Mouse (Mus musculus) intestine, embryonic 15.5 days (tissue): ENCODE data around the gene Npl. TPM values are rescaled to one million over a fixed set of nuclear protein-coding genes. Genes with fewer than 3 reads are reported as not detected.
"Not testable (repeated sequence)": the region's sequence is repeated elsewhere in the genome, so short reads cannot be mapped to it uniquely, and the experiment has no call there.

Experiments
- ATAC-seq: fragments of 200-750 bp; cut with Nextera tagmentation; 2 replicates; pipeline ENCODE4 v1.8.0; 2017; ENCODE audit warnings: moderate TSS enrichment, moderate library complexity
- H3K27ac ChIP-seq: fragments of 300-500 bp; sonication (generic); 2 replicates; pipeline ENCODE4 v1.5.1; 2015; ENCODE audit warnings: mild to moderate bottlenecking, inconsistent platforms
- H3K27me3 ChIP-seq: fragments of 300-500 bp; sonication (generic); replicated peaks from 2 replicates; pipeline ENCODE4 v1.6.1; 2015; ENCODE audit warnings: inconsistent platforms
- H3K36me3 ChIP-seq: fragments of 300-500 bp; sonication (generic); 2 replicates; pipeline ENCODE4 v1.6.1; 2015; ENCODE audit warnings: inconsistent platforms
- H3K4me1 ChIP-seq: fragments of 300-500 bp; sonication (generic); replicated peaks from 2 replicates; pipeline ENCODE4 v1.6.1; 2015; ENCODE audit warnings: inconsistent platforms
- H3K4me2 ChIP-seq: fragments of 300-500 bp; sonication (generic); replicated peaks from 2 replicates; pipeline ENCODE4 v1.6.1; 2015; ENCODE audit warnings: mild to moderate bottlenecking, inconsistent platforms
- H3K4me3 ChIP-seq: fragments of 300-500 bp; sonication (generic); replicated peaks from 2 replicates; pipeline ENCODE4 v1.5.1; 2015; ENCODE audit warnings: inconsistent platforms
- H3K9ac ChIP-seq: fragments of 300-500 bp; sonication (generic); 2 replicates; pipeline ENCODE4 v1.6.1; 2015; ENCODE audit warnings: inconsistent platforms
- H3K9me3 ChIP-seq: fragments of 300-500 bp; sonication (generic); 2 replicates; pipeline ENCODE4 v1.6.1; 2016; ENCODE audit warnings: inconsistent platforms
- WGBS: fragments of 180-500 bp; shearing (Covaris S2); methylation state at CpG from one replicate; pipeline ENCODE4 v1.1.7; 2015; 5-methylcytosine and 5-hydroxymethylcytosine counted together
- polyA plus RNA-seq: library from polyadenylated mRNA; unstranded; fragments of >200 nt; fragmentation: Nextera tagmentation; extraction: Ambion mirVana; gene quantifications from 2 replicates; pipeline ENCODE4 v1.2.1, GENCODE M21; 2015

Gene Npl
- polyA plus RNA-seq, 1 experiment from 2014 or later: 78.8 TPM

- Histone ChIP-seq H3K36me3 (no peaks in the 10 kb centered on the region), H3K4me1 (0 out of 2 replicates have a peak, but pooled peaks cover 10% of the 10 kb centered on the region), H3K27ac (no peak overlapping the region), H3K4me2 (no peak overlapping the region), H3K9me3 (no peaks in the 10 kb centered on the region), H3K4me3 (no peak overlapping the region), H3K27me3 (no peaks in the 10 kb centered on the region), H3K9ac (no peak overlapping the region)
- 67% methylated on average over 9 of the region's 9 CpGs for WGBS
- ATAC-seq: no peak
These were observed 14.2 kb downstream of the Npl start for GRCm38 (mm10) chr1:153535611-153536010.

GRCm38 (mm10) chr1:153532896-153533295 is 16.9 kb downstream of the Npl start:
- H3K4me3 ChIP-seq, H3K4me1 ChIP-seq, H3K9ac ChIP-seq, H3K36me3 ChIP-seq, H3K27me3 ChIP-seq, H3K9me3 ChIP-seq: not testable (repeated sequence)
- H3K4me2 ChIP-seq: peak overlapping the region; percentile 59; the same call in 1 of the 2 replicates
- peak; percentile 37 for ATAC-seq
- H3K27ac ChIP-seq: peak overlapping the region; percentile 61; the same call in 1 of the 2 replicates
- WGBS: 92% methylated on average over 3 of the region's 3 CpGs

GRCm38 (mm10) chr1:153532234-153532841 is 17.5 kb downstream of the Npl start:
- peak overlapping the region; percentile 39 for H3K9ac ChIP-seq
- no peak overlapping the region; the same call in 1 of the 2 replicates for H3K4me3 ChIP-seq

GRCm38 (mm10) chr1:153531677-153532233 is 18.1 kb downstream of the Npl start:
- Histone ChIP-seq H3K27me3 (no peaks in the 10 kb centered on the region), H3K4me1 (0 out of 2 replicates have a peak, but pooled peaks cover 10% of the 10 kb centered on the region), H3K9me3 (no peaks in the 10 kb centered on the region), H3K4me3 (no peak overlapping the region), H3K36me3 (no peaks in the 10 kb centered on the region), H3K9ac (no peak overlapping the region), H3K4me2 (peak overlapping the region; percentile 59), H3K27ac (0 out of 2 replicates have a peak overlapping the region, but pooled peaks have one; percentile 61)
- ATAC-seq: peak; percentile 34; the same call in 1 of the 2 replicates
- 32% methylated on average over 9 of the region's 9 CpGs for WGBS

More at GRCm38 (mm10) chr1:153532234-153532841, 17.5 kb downstream of the Npl start:
- peak overlapping the region; percentile 61 for H3K27ac ChIP-seq
- peak overlapping the region; percentile 59 for H3K4me2 ChIP-seq
- H3K9me3 ChIP-seq: no peaks in the 10 kb centered on the region
- H3K36me3 ChIP-seq: no peaks in the 10 kb centered on the region
- no peaks in the 10 kb centered on the region for H3K27me3 ChIP-seq
- H3K4me1 ChIP-seq: 0 out of 2 replicates have a peak, but pooled peaks cover 10% of the 10 kb centered on the region
- WGBS: 18% methylated on average over 12 of the region's 12 CpGs
- peak; percentile 79 for ATAC-seq

- H3K4me3 ChIP-seq: no peak overlapping the region
- no peak for ATAC-seq
- 42% methylated on average over 3 of the region's 3 CpGs for WGBS
- H3K36me3 ChIP-seq: no peaks in the 10 kb centered on the region
- H3K27ac ChIP-seq: no peak overlapping the region
- no peak overlapping the region for H3K9ac ChIP-seq
- H3K27me3 ChIP-seq: no peaks in the 10 kb centered on the region
- no peaks in the 10 kb centered on the region for H3K9me3 ChIP-seq
- H3K4me1 ChIP-seq: no peaks in the 10 kb centered on the region
- H3K4me2 ChIP-seq: no peak overlapping the region
These were observed 27.7 kb downstream of the Npl start for GRCm38 (mm10) chr1:153522116-153522515.

GRCm38 (mm10) chr1:153515368-153515767 is 34.5 kb downstream of the Npl start:
- Histone ChIP-seq H3K4me1 (no peaks in the 10 kb centered on the region), H3K27me3 (no peaks in the 10 kb centered on the region), H3K9ac (no peak overlapping the region), H3K36me3 (no peaks in the 10 kb centered on the region), H3K4me2 (no peak overlapping the region), H3K27ac (no peak overlapping the region), H3K4me3 (no peak overlapping the region), H3K9me3 (no peaks in the 10 kb centered on the region)
- no peak for ATAC-seq
- WGBS: 84% methylated on average over 12 of the region's 12 CpGs

GRCm38 (mm10) chr1:153510330-153511009 is 39.4 kb downstream of the Npl start:
- 49% methylated on average over 2 of the region's 2 CpGs for WGBS

GRCm38 (mm10) chr1:153509569-153509968 is 40.3 kb downstream of the Npl start:
- H3K36me3 ChIP-seq, H3K4me2 ChIP-seq, H3K4me3 ChIP-seq, H3K4me1 ChIP-seq, H3K27ac ChIP-seq, H3K9me3 ChIP-seq, ATAC-seq, H3K9ac ChIP-seq, H3K27me3 ChIP-seq: not testable (repeated sequence)
- 67% methylated on average over 8 of the region's 8 CpGs for WGBS

More at GRCm38 (mm10) chr1:153510330-153511009, 39.4 kb downstream of the Npl start:
- Histone ChIP-seq H3K27ac (no peak overlapping the region), H3K4me3 (no peak overlapping the region), H3K4me1 (no peaks in the 10 kb centered on the region), H3K36me3 (no peaks in the 10 kb centered on the region), H3K9ac (no peak overlapping the region), H3K27me3 (no peaks in the 10 kb centered on the region), H3K4me2 (no peak overlapping the region), H3K9me3 (no peaks in the 10 kb centered on the region)
- no peak for ATAC-seq

- Histone ChIP-seq H3K27ac (no peak overlapping the region), H3K4me2 (no peak overlapping the region), H3K9ac (no peak overlapping the region), H3K36me3 (no peaks in the 10 kb centered on the region), H3K9me3 (no peaks in the 10 kb centered on the region), H3K27me3 (no peaks in the 10 kb centered on the region), H3K4me3 (no peak overlapping the region), H3K4me1 (no peaks in the 10 kb centered on the region)
- WGBS: 85% methylated on average over 6 of the region's 6 CpGs
- ATAC-seq: no peak
These were observed 40.8 kb downstream of the Npl start for GRCm38 (mm10) chr1:153509012-153509411.

GRCm38 (mm10) chr1:153506266-153506665 is 43.6 kb downstream of the Npl start:
- no peak overlapping the region for H3K27ac ChIP-seq
- WGBS: 84% methylated on average over 6 of the region's 6 CpGs

GRCm38 (mm10) chr1:153501644-153502321 is 48.1 kb downstream of the Npl start:
- Histone ChIP-seq H3K27ac (peak overlapping the region; percentile 42; the same call in 1 of the 2 replicates), H3K4me1 (no peaks in the 10 kb centered on the region), H3K4me3 (no peak overlapping the region), H3K27me3 (no peaks in the 10 kb centered on the region), H3K36me3 (no peaks in the 10 kb centered on the region), H3K9ac (no peak overlapping the region), H3K9me3 (no peaks in the 10 kb centered on the region), H3K4me2 (no peak overlapping the region)
- 35% methylated on average over 5 of the region's 5 CpGs for WGBS
- ATAC-seq: peak; percentile 86

More at GRCm38 (mm10) chr1:153506266-153506665, 43.6 kb downstream of the Npl start:
- ATAC-seq: no peak
- Histone ChIP-seq H3K36me3 (no peaks in the 10 kb centered on the region), H3K4me2 (no peak overlapping the region), H3K27me3 (no peaks in the 10 kb centered on the region), H3K4me1 (no peaks in the 10 kb centered on the region), H3K4me3 (no peak overlapping the region), H3K9me3 (no peaks in the 10 kb centered on the region), H3K9ac (no peak overlapping the region)

- WGBS: 72% methylated on average over 9 of the region's 9 CpGs
- Histone ChIP-seq H3K4me3 (no peak overlapping the region), H3K36me3 (no peaks in the 10 kb centered on the region), H3K9ac (no peak overlapping the region), H3K27ac (no peak overlapping the region), H3K4me2 (no peak overlapping the region), H3K9me3 (no peaks in the 10 kb centered on the region), H3K4me1 (no peaks in the 10 kb centered on the region), H3K27me3 (no peaks in the 10 kb centered on the region)
- ATAC-seq: 0 out of 2 replicates have a peak, but pooled peaks have one; percentile 29
These were observed 49.8 kb downstream of the Npl start for GRCm38 (mm10) chr1:153500030-153500429.
